Mouse (Mus musculus): Measurements from ENCODE around the gene Mettl8.

The Mettl8 gene

DNA sequence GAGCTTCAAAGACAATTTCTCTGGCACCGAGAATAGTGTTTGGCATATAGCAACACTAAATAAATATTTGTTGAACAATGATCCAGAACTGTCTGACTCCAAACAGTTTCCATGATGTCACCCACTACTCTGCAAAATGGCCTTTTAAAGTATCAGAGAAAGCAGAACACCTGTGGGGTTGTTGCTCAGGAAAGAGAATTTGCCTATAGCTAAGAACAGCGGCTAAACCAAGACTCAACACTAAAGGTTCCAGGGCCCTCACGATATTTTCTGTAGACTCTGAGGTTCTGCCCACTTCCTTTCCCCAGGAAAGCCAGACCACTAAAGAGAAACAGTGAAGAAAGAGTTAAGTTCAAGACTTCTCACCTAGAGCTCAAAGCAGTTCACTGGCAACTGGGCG is 122.4 kb downstream of the Mettl8 start:
- DNase-seq (ENCODE audit: low read depth, low spot score): no peak

- DNase-seq (ENCODE audit: low read depth, low spot score): no peak
Measured at GRCm38 (mm10) chr2:70930631-70931288, 124.6 kb downstream of the Mettl8 start.

DNA sequence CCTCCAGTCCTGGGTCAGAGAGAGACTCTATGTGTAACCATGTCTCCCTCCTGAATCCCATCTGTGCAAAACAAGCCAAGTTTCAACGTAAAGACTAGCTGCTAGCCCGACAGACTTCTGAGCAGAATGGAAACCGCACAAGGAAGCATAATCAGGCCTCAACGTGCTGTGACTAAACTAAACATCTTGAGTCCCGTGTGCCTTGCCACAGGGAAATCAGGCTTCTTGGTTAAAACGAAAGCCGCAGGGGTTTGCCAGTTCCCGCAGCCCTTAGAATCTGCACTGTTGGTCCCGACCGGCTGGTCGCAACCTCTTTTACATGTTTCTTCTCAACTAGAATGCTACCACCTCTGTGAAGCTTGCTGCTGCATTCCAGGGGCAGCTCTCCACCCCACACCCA is 125.7 kb downstream of the Mettl8 start:
- no peak for DNase-seq (ENCODE audit: low read depth, low spot score)

GRCm38 (mm10) chr2:70924049-70924448 is 131.3 kb downstream of the Mettl8 start:
- no peak for DNase-seq (ENCODE audit: low read depth, low spot score)

DNA sequence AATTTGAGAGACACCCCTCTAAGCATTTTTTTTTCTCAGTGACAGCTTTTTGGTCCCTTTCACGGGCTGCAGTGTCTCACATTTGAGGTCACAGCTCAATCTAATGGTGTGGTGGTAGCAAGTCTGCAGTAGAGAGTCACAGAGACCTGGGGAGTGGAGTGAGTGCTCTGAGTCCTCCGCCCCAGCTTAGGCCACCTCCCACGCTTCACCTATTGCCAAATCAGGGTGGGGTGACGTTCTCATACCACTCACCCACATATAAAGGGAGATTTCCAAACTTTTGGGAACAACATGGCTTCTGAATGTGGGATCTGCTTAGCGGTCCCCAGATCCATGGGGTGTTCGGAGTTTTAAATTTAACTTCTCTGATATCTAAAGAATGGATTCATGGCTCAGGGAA is 132.6 kb downstream of the Mettl8 start:
- DNase-seq (ENCODE audit: low read depth, low spot score): no peak

DNA sequence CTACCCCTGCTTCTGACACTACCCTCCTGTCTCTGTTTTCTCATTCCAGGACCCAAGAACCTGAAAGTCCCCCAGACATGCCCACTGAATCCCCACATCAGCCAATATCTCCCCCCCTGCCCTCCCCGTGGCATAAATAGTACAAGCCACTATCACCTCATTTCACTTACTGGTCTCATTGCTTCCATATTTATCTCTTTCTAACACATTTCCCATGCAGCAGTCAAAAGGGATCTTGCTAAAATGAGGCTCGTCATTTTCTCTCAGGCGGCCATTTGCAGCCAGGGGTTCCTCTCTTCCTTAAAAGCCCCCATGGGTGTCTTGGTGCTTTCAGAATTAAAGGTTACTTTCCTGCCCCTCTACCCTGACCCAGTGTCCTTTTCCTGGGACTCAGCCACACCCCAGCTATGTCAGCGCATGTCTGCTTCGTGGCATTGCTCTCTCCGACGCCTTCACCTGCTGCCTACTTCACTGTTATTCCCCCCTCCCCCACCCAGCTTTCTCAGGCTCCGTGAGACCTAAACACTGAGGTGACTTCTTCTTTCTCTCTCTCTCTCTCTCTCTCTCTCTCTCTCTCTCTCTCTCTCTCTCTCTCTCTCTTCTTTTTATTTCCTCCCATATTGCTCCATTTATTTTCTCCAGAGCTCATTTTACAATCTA is 134.3 kb downstream of the Mettl8 start:
- DNase-seq (ENCODE audit: low read depth, low spot score): no peak

DNA sequence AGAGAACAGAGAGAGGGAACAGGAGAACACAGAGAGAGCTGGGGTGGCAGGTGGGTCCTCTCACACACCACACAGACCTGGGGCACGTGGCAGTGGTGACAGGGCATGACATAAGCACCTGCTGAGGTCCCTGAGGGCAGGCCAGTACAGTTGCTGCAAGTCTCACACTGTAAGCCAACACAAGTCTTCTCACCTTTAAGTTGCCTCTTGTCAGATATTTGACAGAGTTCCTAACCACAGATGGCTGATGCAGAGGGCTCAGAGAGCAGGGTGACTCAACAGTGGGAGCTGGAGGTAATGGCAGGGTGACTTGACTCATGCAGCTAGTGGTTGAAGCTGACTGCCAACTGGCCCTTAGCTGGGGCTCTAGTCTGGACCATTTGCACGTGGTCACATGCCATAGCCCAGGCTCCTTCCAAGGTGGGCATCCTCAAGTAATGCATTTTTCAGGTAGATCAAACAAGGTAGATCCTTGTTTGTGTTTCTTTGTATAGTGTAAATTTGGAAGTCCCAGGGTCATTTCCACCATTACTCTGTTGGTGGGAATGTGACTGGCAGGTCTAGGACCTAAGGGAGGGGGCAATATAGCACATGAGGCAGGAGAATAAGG is 135.4 kb downstream of the Mettl8 start:
- no peak for DNase-seq (ENCODE audit: low read depth, low spot score)

DNA sequence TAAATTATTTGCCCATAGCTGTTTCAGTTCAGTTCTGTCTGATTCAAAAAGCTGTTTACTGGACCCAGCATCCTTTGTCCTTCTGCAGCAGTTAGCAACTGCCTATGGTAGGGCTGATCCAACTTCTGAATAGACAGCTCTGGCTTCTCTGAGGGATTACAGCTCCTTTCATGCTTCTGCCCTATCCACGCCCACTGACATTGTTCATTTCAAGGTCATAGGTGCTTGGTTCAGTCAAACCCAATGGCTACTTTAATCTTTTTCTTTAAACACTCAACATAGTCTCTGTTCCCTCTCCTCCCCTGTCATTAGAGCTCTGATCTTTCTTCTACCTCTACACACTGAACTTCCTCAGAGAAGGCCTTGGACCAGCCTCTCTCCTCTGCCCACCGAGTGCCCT is 136.9 kb downstream of the Mettl8 start:
- peak; percentile 70 for DNase-seq (ENCODE audit: low read depth, low spot score)

Data from R1 (cell line).